Mouse (Mus musculus): Measurements from ENCODE around the gene Loxl1. TPM values are rescaled to one million over a fixed set of nuclear protein-coding genes. Genes with fewer than 3 reads are reported as not detected.
"Not testable (repeated sequence)": the region's sequence is repeated elsewhere in the genome, so short reads cannot be mapped to it uniquely, and the experiment has no call there.

Gene Loxl1
- polyA plus RNA-seq, 1 experiment: 3.4 TPM

DNA sequence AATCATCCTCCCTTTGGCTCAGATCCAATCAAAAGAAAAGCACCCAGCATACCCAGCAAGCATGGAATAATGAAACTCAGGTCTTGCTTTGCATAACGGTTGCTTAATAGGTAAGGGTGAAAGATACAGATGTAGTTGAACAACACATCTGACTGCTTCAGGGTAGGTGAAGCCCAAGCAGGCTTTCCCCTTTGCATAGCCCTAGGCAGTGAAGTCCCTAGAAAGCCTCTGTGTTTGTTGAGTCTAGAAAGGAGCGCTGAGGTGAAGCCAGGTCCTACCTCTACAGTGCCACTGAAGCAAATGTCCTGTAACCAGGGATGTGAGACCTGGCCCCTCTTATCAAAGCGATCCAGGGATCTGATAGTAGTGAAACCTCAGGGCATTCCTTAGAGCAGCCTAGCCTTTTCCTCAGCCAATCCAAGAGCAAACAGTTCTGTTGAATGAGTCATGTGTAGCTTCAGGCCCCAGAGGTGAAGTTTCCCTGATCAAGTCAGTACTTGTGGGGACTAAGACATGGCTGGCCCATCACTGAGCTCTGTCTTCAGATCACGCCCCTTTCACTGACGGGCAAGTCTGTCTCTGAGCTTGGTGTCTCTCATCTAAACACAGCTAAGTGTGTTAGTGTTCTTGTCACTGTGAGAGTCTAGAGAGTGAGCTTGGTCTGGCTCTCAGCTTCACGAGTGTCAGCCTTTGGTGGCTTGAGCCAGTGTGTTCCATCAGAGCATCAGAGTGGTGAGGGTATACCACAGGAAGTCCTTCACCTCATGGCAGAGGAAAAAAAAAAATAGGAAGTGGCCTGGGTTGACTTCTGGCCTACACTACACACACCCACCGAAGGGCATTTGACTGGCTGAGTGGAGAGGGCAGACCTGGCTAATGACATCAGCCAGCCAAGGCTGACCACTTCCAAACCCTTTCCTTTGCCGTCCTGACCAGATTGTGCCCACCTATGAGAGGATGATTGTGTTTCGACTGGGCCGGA lies 57.0 kb downstream of the Loxl1 start:
- Histone ChIP-seq H3K9me3 (replicated peaks; ENCODE audit: control insufficient read depth, insufficient read depth, low read length, poor library complexity, severe bottlenecking) (no peaks in the 10 kb centered on the region), H3K9ac (ENCODE audit: low read depth, poor library complexity, severe bottlenecking) (no peak overlapping the region), H3K36me3 (ENCODE audit: control insufficient read depth, insufficient read depth, low read length, poor library complexity, severe bottlenecking) (peaks cover 27% of the 10 kb centered on the region), H3K4me3 (ENCODE audit: low read depth, low read length) (no peak overlapping the region), H3K4me1 (ENCODE audit: control insufficient read depth, insufficient read depth, low read length) (peaks cover 14% of the 10 kb centered on the region), H3K27ac (ENCODE audit: insufficient read depth, low read length) (peak overlapping the region; percentile 58), H3K27me3 (ENCODE audit: control insufficient read depth, insufficient read depth, low read length, poor library complexity, severe bottlenecking) (no peaks in the 10 kb centered on the region)
- TF ChIP-seq EP300 (IDR thresholded peaks at IDR 0.05; ENCODE audit: insufficient read depth, low read depth, low read length) (no peak), POLR2A (IDR thresholded peaks at IDR 0.05; ENCODE audit: insufficient read depth, low read length) (no peak), CTCF (IDR thresholded peaks at IDR 0.05; ENCODE audit: low read depth, low read length) (no peak)

- H3K27ac ChIP-seq (ENCODE audit: insufficient read depth, low read length): peak overlapping the region; percentile 58
- peaks cover 21% of the 10 kb centered on the region for H3K36me3 ChIP-seq (ENCODE audit: control insufficient read depth, insufficient read depth, low read length, poor library complexity, severe bottlenecking)
- TF ChIP-seq EP300 (IDR thresholded peaks at IDR 0.05; ENCODE audit: insufficient read depth, low read depth, low read length): 0 out of 2 replicates have a peak, but pooled peaks have one; percentile 8
- no peak for TF ChIP-seq POLR2A (IDR thresholded peaks at IDR 0.05; ENCODE audit: insufficient read depth, low read length)
- no peaks in the 10 kb centered on the region for H3K9me3 ChIP-seq (replicated peaks; ENCODE audit: control insufficient read depth, insufficient read depth, low read length, poor library complexity, severe bottlenecking)
- peaks cover 14% of the 10 kb centered on the region for H3K4me1 ChIP-seq (ENCODE audit: control insufficient read depth, insufficient read depth, low read length)
- no peaks in the 10 kb centered on the region for H3K27me3 ChIP-seq (ENCODE audit: control insufficient read depth, insufficient read depth, low read length, poor library complexity, severe bottlenecking)
- peak overlapping the region; percentile 59 for H3K4me3 ChIP-seq (ENCODE audit: low read depth, low read length)
- H3K9ac ChIP-seq (ENCODE audit: low read depth, poor library complexity, severe bottlenecking): peak overlapping the region; percentile 64
Measured at GRCm38 (mm10) chr9:58255105-58255504, 57.9 kb downstream of the Loxl1 start.

DNA sequence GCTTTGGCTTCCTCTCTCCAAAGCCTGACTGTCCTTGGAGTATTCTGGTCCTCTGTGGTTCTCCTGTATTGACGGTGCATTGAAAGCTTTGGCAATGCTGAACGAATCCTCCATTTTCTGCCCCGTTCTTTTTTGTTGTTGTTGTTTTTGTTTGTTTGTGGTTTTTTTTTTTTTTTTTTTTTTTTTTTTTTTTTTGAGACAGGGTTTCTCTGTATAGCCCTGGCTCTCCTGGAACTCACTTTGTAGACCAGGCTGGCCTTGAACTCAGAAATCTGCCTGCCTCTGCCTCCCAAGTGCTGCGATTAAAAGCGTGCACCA lies 59.2 kb downstream of the Loxl1 start:
- H3K9me3 ChIP-seq (replicated peaks; ENCODE audit: control insufficient read depth, insufficient read depth, low read length, poor library complexity, severe bottlenecking); H3K27me3 ChIP-seq (ENCODE audit: control insufficient read depth, insufficient read depth, low read length, poor library complexity, severe bottlenecking): not testable (repeated sequence)
- Histone ChIP-seq H3K36me3 (ENCODE audit: control insufficient read depth, insufficient read depth, low read length, poor library complexity, severe bottlenecking) (peaks cover 11% of the 10 kb centered on the region; the same call in 1 of the 2 replicates), H3K9ac (ENCODE audit: low read depth, poor library complexity, severe bottlenecking) (peak overlapping the region; percentile 64), H3K27ac (ENCODE audit: insufficient read depth, low read length) (peak overlapping the region; percentile 57), H3K4me3 (ENCODE audit: low read depth, low read length) (peak overlapping the region; percentile 91), H3K4me1 (ENCODE audit: control insufficient read depth, insufficient read depth, low read length) (peaks cover 14% of the 10 kb centered on the region)

GRCm38 (mm10) chr9:58253033-58253804 lies 59.8 kb downstream of the Loxl1 start, which contains the start of gene Stoml1:
Gene Stoml1 (plus strand): TSS chr9:58253164.
- Histone ChIP-seq H3K27me3 (ENCODE audit: control insufficient read depth, insufficient read depth, low read length, poor library complexity, severe bottlenecking) (no peaks in the 10 kb centered on the region), H3K4me3 (ENCODE audit: low read depth, low read length) (peak within 1 kb of the TSS; percentile 91), H3K9me3 (replicated peaks; ENCODE audit: control insufficient read depth, insufficient read depth, low read length, poor library complexity, severe bottlenecking) (no peaks in the 10 kb centered on the region), H3K36me3 (ENCODE audit: control insufficient read depth, insufficient read depth, low read length, poor library complexity, severe bottlenecking) (peaks cover 8% of the 10 kb centered on the region; the same call in 1 of the 2 replicates), H3K9ac (ENCODE audit: low read depth, poor library complexity, severe bottlenecking) (peak within 1 kb of the TSS; percentile 64), H3K27ac (ENCODE audit: insufficient read depth, low read length) (peak within 1 kb of the TSS; percentile 57), H3K4me1 (ENCODE audit: control insufficient read depth, insufficient read depth, low read length) (peaks cover 14% of the 10 kb centered on the region)
- TF ChIP-seq EP300 (IDR thresholded peaks at IDR 0.05; ENCODE audit: insufficient read depth, low read depth, low read length) (peak; percentile 86), CTCF (IDR thresholded peaks at IDR 0.05; ENCODE audit: low read depth, low read length) (peak; percentile 88), POLR2A (IDR thresholded peaks at IDR 0.05; ENCODE audit: insufficient read depth, low read length) (peak; percentile 44)

DNA sequence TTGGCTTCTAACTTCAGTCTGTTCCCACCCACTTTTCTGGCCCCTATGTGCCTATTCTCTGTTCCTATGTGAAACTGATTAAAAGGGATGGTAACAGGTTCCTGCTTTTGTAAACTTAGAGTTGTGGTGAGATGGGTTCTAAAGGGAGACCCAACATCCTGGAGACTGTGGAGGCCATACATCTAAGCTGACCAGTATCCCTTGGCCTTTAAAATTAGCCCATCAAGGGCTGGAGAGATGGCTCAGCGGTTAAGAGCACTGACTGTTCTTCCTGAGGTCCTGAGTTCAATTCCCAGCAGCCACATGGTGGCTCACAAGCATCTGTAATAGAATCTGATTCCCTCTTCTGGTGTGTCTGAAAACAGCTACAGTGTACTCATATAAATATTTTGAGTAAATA lies 62.3 kb downstream of the Loxl1 start:
- H3K9me3 ChIP-seq (replicated peaks; ENCODE audit: control insufficient read depth, insufficient read depth, low read length, poor library complexity, severe bottlenecking); H3K27me3 ChIP-seq (ENCODE audit: control insufficient read depth, insufficient read depth, low read length, poor library complexity, severe bottlenecking); H3K36me3 ChIP-seq (ENCODE audit: control insufficient read depth, insufficient read depth, low read length, poor library complexity, severe bottlenecking); H3K4me1 ChIP-seq (ENCODE audit: control insufficient read depth, insufficient read depth, low read length); H3K4me3 ChIP-seq (ENCODE audit: low read depth, low read length): not testable (repeated sequence)
- Histone ChIP-seq H3K9ac (ENCODE audit: low read depth, poor library complexity, severe bottlenecking) (peak overlapping the region; percentile 89), H3K27ac (ENCODE audit: insufficient read depth, low read length) (peak overlapping the region; percentile 96)

- peak overlapping the region; percentile 25 for H3K4me3 ChIP-seq (ENCODE audit: low read depth, low read length)
- peak overlapping the region; percentile 89 for H3K9ac ChIP-seq (ENCODE audit: low read depth, poor library complexity, severe bottlenecking)
- peaks cover 2% of the 10 kb centered on the region for H3K4me1 ChIP-seq (ENCODE audit: control insufficient read depth, insufficient read depth, low read length)
- no peaks in the 10 kb centered on the region for H3K9me3 ChIP-seq (replicated peaks; ENCODE audit: control insufficient read depth, insufficient read depth, low read length, poor library complexity, severe bottlenecking)
- H3K36me3 ChIP-seq (ENCODE audit: control insufficient read depth, insufficient read depth, low read length, poor library complexity, severe bottlenecking): peaks cover 8% of the 10 kb centered on the region
- H3K27me3 ChIP-seq (ENCODE audit: control insufficient read depth, insufficient read depth, low read length, poor library complexity, severe bottlenecking): no peaks in the 10 kb centered on the region
- TF ChIP-seq POLR2A (IDR thresholded peaks at IDR 0.05; ENCODE audit: insufficient read depth, low read length) (no peak), CTCF (IDR thresholded peaks at IDR 0.05; ENCODE audit: low read depth, low read length) (no peak), EP300 (IDR thresholded peaks at IDR 0.05; ENCODE audit: insufficient read depth, low read depth, low read length) (no peak)
- H3K27ac ChIP-seq (ENCODE audit: insufficient read depth, low read length): peak overlapping the region; percentile 96
Measured at GRCm38 (mm10) chr9:58250322-58250721, 62.7 kb downstream of the Loxl1 start.
